Mouse (Mus musculus) stomach, embryonic 16.5 days (tissue): Measurements from ENCODE around the gene Igfbp7. TPM values are rescaled to one million over a fixed set of nuclear protein-coding genes. Genes with fewer than 3 reads are reported as not detected.

ENCODE experiments used
- ATAC-seq: fragments of 200-750 bp; cut with Nextera tagmentation; 2 replicates; pipeline ENCODE4 v1.8.0; 2017; ENCODE audit warnings: moderate number of reproducible peaks, moderate TSS enrichment; ENCODE audit not compliant: insufficient read depth, low FRiP score
- H3K27ac ChIP-seq: fragments of 300-500 bp; sonication (generic); 2 replicates; pipeline ENCODE4 v1.5.1; 2014; ENCODE audit warnings: low read length
- H3K27me3 ChIP-seq: fragments of 300-500 bp; sonication (generic); 2 replicates; pipeline ENCODE4 v1.6.1; 2014; ENCODE audit warnings: low read length, control low read depth, mixed read lengths; ENCODE audit not compliant: control insufficient read depth, insufficient read depth
- H3K36me3 ChIP-seq: fragments of 300-500 bp; sonication (generic); 2 replicates; pipeline ENCODE4 v1.6.1; 2014; ENCODE audit warnings: low read length; ENCODE audit not compliant: control insufficient read depth, insufficient read depth
- H3K4me1 ChIP-seq: fragments of 300-500 bp; sonication (generic); 2 replicates; pipeline ENCODE4 v1.6.1; 2014; ENCODE audit warnings: low read length, control low read depth, mixed read lengths; ENCODE audit not compliant: control insufficient read depth, insufficient read depth
- H3K4me2 ChIP-seq: fragments of 300-500 bp; sonication (generic); 2 replicates; pipeline ENCODE4 v1.6.1; 2014; ENCODE audit warnings: low read depth, low read length, mixed read lengths
- H3K4me3 ChIP-seq: fragments of 300-500 bp; sonication (generic); replicated peaks from 2 replicates; pipeline ENCODE4 v1.5.1; 2014; ENCODE audit warnings: mild to moderate bottlenecking, low read length
- H3K9ac ChIP-seq: fragments of 300-500 bp; sonication (generic); 2 replicates; pipeline ENCODE4 v1.6.1; 2014; ENCODE audit warnings: low read length
- H3K9me3 ChIP-seq: fragments of 300-500 bp; sonication (generic); replicated peaks from 2 replicates; pipeline ENCODE4 v1.6.1; 2016; ENCODE audit warnings: low read length, control low read depth; ENCODE audit not compliant: control insufficient read depth
- WGBS: fragments of 180-500 bp; shearing (Covaris S2); extraction: QIAGEN DNeasy Blood & Tissue Kit; methylation state at CpG from one replicate; pipeline ENCODE4 v1.1.7; 2014; 5-methylcytosine and 5-hydroxymethylcytosine counted together
- polyA plus RNA-seq: library from polyadenylated mRNA; unstranded; fragments of >200 nt; fragmentation: Nextera tagmentation; extraction: Ambion mirVana; gene quantifications from 2 replicates; pipeline ENCODE4 v1.2.1, GENCODE M21; 2015

Igfbp7 gene
- polyA plus RNA-seq, 1 experiment from 2014 or later: 178 TPM

GRCm38 (mm10) chr5:77355307-77356265 is 52.3 kb downstream of the Igfbp7 start:
- Histone ChIP-seq H3K27me3 (no peaks in the 10 kb centered on the region), H3K4me3 (no peak overlapping the region), H3K9ac (peak overlapping the region; percentile 51), H3K4me2 (0 out of 2 replicates have a peak overlapping the region, but pooled peaks have one; percentile 11), H3K9me3 (no peaks in the 10 kb centered on the region), H3K27ac (peak overlapping the region; percentile 91), H3K36me3 (peaks cover 5% of the 10 kb centered on the region; the same call in 1 of the 2 replicates), H3K4me1 (peaks cover 27% of the 10 kb centered on the region)
- WGBS: 61% methylated on average over 19 of the region's 19 CpGs
- no peak for ATAC-seq

GRCm38 (mm10) chr5:77354361-77354787 is 53.5 kb downstream of the Igfbp7 start:
- Histone ChIP-seq H3K4me2 (peak overlapping the region; percentile 50), H3K4me1 (peaks cover 27% of the 10 kb centered on the region), H3K4me3 (no peak overlapping the region), H3K27ac (peak overlapping the region; percentile 91; the same call in 1 of the 2 replicates), H3K9ac (0 out of 2 replicates have a peak overlapping the region, but pooled peaks have one; percentile 24), H3K27me3 (no peaks in the 10 kb centered on the region), H3K36me3 (peaks cover 12% of the 10 kb centered on the region), H3K9me3 (no peaks in the 10 kb centered on the region)
- peak; percentile 57 for ATAC-seq
- 9% methylated on average over 16 of the region's 16 CpGs for WGBS

- Histone ChIP-seq H3K9me3 (no peaks in the 10 kb centered on the region), H3K27ac (no peak overlapping the region), H3K9ac (no peak overlapping the region), H3K4me3 (no peak overlapping the region), H3K27me3 (no peaks in the 10 kb centered on the region), H3K4me1 (peaks cover 12% of the 10 kb centered on the region), H3K4me2 (no peak overlapping the region), H3K36me3 (peaks cover 32% of the 10 kb centered on the region)
- no peak for ATAC-seq
- 79% methylated on average over 9 of the region's 9 CpGs for WGBS
Observed at GRCm38 (mm10) chr5:77351691-77352090, 56.1 kb downstream of the Igfbp7 start.

DNA sequence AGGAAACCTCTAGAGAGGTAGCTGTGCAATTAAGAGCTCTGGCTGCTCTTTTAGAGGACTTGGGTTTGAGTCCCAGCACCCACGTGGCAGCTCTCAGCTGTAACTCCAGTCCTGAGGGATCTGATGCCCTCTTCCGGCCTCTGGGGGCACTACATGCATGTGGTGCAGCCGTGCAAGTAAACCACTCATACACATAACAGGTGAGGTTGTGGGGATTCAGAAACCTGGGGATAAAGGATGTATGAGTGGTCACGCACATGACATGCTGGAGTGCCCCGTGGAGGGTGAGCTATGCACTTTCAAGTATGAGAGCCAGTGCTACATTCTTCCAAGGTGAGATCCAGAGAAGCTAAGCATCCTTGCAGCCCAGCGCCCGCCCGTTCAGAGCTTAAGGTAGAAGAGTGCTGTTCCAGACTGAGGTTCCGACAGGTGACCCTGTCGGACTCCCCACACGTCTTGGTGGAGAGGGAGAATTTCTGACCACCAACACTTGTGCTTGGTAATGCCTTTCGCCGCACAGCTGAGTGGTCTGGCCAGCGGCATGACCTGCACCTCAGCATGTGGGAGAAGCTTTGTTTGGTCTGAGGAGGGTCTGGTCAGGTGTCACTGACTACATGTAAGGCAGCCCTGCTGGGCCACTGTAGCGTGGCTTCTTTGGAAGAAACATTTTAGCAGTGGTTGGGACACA is 57.7 kb downstream of the Igfbp7 start:
- 89% methylated on average over 15 of the region's 15 CpGs for WGBS
- ATAC-seq: no peak
- H3K36me3 ChIP-seq: peaks cover 32% of the 10 kb centered on the region
- no peak overlapping the region for H3K4me3 ChIP-seq
- no peaks in the 10 kb centered on the region for H3K27me3 ChIP-seq
- no peak overlapping the region for H3K9ac ChIP-seq
- no peaks in the 10 kb centered on the region for H3K9me3 ChIP-seq
- H3K4me1 ChIP-seq: peaks cover under 1% of the 10 kb centered on the region; the same call in 1 of the 2 replicates
- no peak overlapping the region for H3K27ac ChIP-seq
- H3K4me2 ChIP-seq: no peak overlapping the region

GRCm38 (mm10) chr5:77348901-77349300 is 58.9 kb downstream of the Igfbp7 start:
- Histone ChIP-seq H3K27ac (no peak overlapping the region), H3K9ac (no peak overlapping the region), H3K9me3 (no peaks in the 10 kb centered on the region), H3K36me3 (peaks cover 35% of the 10 kb centered on the region), H3K27me3 (no peaks in the 10 kb centered on the region), H3K4me2 (no peak overlapping the region), H3K4me3 (no peak overlapping the region), H3K4me1 (no peaks in the 10 kb centered on the region)
- ATAC-seq: no peak
- WGBS: 96% methylated on average over 8 of the region's 8 CpGs

GRCm38 (mm10) chr5:77340033-77340432 is 67.8 kb downstream of the Igfbp7 start:
- Histone ChIP-seq H3K9me3 (no peaks in the 10 kb centered on the region), H3K36me3 (peaks cover 36% of the 10 kb centered on the region; the same call in 1 of the 2 replicates), H3K4me2 (no peak overlapping the region), H3K4me1 (no peaks in the 10 kb centered on the region), H3K4me3 (no peak overlapping the region), H3K9ac (no peak overlapping the region), H3K27ac (no peak overlapping the region), H3K27me3 (no peaks in the 10 kb centered on the region)
- no peak for ATAC-seq
- WGBS: 85% methylated on average over 4 of the region's 4 CpGs

- Histone ChIP-seq H3K4me2 (no peak overlapping the region), H3K9ac (no peak overlapping the region), H3K9me3 (no peaks in the 10 kb centered on the region), H3K36me3 (peaks cover 37% of the 10 kb centered on the region), H3K4me1 (no peaks in the 10 kb centered on the region), H3K27me3 (no peaks in the 10 kb centered on the region), H3K27ac (no peak overlapping the region), H3K4me3 (no peak overlapping the region)
- no peak for ATAC-seq
- 76% methylated on average over 5 of the region's 5 CpGs for WGBS
Observed at GRCm38 (mm10) chr5:77330154-77330553, 77.7 kb downstream of the Igfbp7 start.

DNA sequence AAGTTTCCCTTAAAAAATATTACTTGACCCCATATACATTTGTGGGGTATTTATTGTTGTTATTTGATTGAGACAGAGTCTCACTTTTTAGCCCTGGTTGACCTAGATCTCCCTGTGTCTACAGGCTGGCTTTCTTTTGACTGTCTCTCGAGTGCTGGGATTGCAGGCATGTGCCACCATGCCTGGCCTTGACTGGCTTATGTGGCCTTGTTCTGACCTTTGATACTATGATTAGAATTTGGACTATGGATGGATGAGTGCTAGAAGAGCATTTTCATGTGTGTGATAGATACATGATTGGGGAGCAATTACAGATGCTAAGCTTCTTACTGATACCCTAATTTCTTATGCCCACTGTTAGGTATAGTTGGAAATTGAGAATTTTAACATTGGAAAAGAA is 82.9 kb downstream of the Igfbp7 start:
- H3K4me1 ChIP-seq: no peaks in the 10 kb centered on the region
- 89% methylated on average over 1 of the region's 1 CpGs for WGBS
- no peaks in the 10 kb centered on the region for H3K9me3 ChIP-seq
- H3K9ac ChIP-seq: no peak overlapping the region
- H3K27ac ChIP-seq: no peak overlapping the region
- H3K4me3 ChIP-seq: no peak overlapping the region
- ATAC-seq: no peak
- no peaks in the 10 kb centered on the region for H3K27me3 ChIP-seq
- peaks cover 39% of the 10 kb centered on the region for H3K36me3 ChIP-seq
- H3K4me2 ChIP-seq: no peak overlapping the region

DNA sequence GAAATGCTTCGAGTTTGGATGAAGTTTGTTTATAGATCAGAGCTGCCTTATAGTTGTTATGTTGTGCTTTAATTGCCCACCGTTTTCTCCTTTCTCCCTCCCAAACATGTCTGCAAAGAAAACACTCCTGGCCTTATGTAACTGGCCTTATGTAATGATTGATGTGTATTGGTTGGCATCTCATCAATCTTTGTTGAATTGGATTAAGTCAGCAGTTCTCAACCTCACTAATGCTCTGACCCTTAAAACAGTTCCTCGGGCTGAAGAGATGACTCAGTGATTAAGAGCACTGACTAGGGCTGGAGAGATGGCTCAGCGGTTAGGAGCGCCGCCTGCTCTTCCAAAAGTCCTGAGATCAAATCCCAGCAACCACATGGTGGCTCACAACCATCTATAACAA is 92.9 kb downstream of the Igfbp7 start:
- H3K9me3 ChIP-seq: no peaks in the 10 kb centered on the region
- no peak overlapping the region for H3K27ac ChIP-seq
- peaks cover 16% of the 10 kb centered on the region; the same call in 1 of the 2 replicates for H3K36me3 ChIP-seq
- WGBS: 79% methylated on average over 6 of the region's 6 CpGs
- H3K4me3 ChIP-seq: no peak overlapping the region
- no peak overlapping the region for H3K4me2 ChIP-seq
- peaks cover 8% of the 10 kb centered on the region; the same call in 1 of the 2 replicates for H3K4me1 ChIP-seq
- no peaks in the 10 kb centered on the region for H3K27me3 ChIP-seq
- H3K9ac ChIP-seq: no peak overlapping the region
- no peak for ATAC-seq
